Mouse (Mus musculus) E14TG2a.4 (cell line): ENCODE measurements around the gene Hspb11.
A peak's percentile ranks its signal among the peaks of the same experiment; 100 is the strongest.

Experiments
- H3K27me3 ChIP-seq: 2 replicates; pipeline ENCODE4 v1.6.1; 2014; ENCODE audit warnings: low read length, control low read depth; ENCODE audit not compliant: insufficient read depth
- H3K36me3 ChIP-seq: 2 replicates; pipeline ENCODE4 v1.6.1; 2014; ENCODE audit warnings: low read length, control low read depth; ENCODE audit not compliant: insufficient read depth
- H3K4me1 ChIP-seq: replicated peaks from 2 replicates; pipeline ENCODE4 v1.6.1; 2014; ENCODE audit warnings: low read depth, low read length, control low read depth
- H3K4me3 ChIP-seq: replicated peaks from 2 replicates; pipeline ENCODE4 v1.5.1; 2014; ENCODE audit warnings: mild to moderate bottlenecking, low read length
- H3K9me3 ChIP-seq: 2 replicates; pipeline ENCODE4 v1.6.1; 2014; ENCODE audit warnings: low read length, control low read depth
- CTCF ChIP-seq: conservative IDR thresholded peaks from 2 replicates; pipeline ENCODE4 v1.5.1; 2014; ENCODE audit warnings: low read length
- NANOG ChIP-seq: IDR thresholded peaks from 2 replicates; pipeline ENCODE4 v1.6.1; 2014; ENCODE audit warnings: borderline replicate concordance, low read length, mixed read lengths
- POU5F1 ChIP-seq: IDR thresholded peaks from 2 replicates; pipeline ENCODE4 v1.6.1; 2014; ENCODE audit warnings: low read length, borderline replicate concordance

The Hspb11 gene

GRCm38 (mm10) chr4:107274511-107274910, 21.1 kb downstream of the Hspb11 start:
- H3K27me3 ChIP-seq, result no peaks in the 10 kb centered on the region
- H3K4me3 ChIP-seq, result no peak overlapping the region
- peaks cover 7% of the 10 kb centered on the region for H3K4me1 ChIP-seq
- H3K9me3 ChIP-seq, result no peaks in the 10 kb centered on the region
- no peaks in the 10 kb centered on the region for H3K36me3 ChIP-seq
- no peak for TF ChIP-seq CTCF
- TF ChIP-seq POU5F1, result no peak
- TF ChIP-seq NANOG, result no peak

GRCm38 (mm10) chr4:107278188-107278707, 24.9 kb downstream of the Hspb11 start:
- peaks cover 22% of the 10 kb centered on the region for H3K4me1 ChIP-seq
- H3K27me3 ChIP-seq, result no peaks in the 10 kb centered on the region
- no peaks in the 10 kb centered on the region for H3K36me3 ChIP-seq
- H3K4me3 ChIP-seq, result no peak overlapping the region
- TF ChIP-seq CTCF (no peak), NANOG (no peak), POU5F1 (no peak)
- no peaks in the 10 kb centered on the region for H3K9me3 ChIP-seq

- peaks cover 22% of the 10 kb centered on the region for H3K4me1 ChIP-seq
- no peaks in the 10 kb centered on the region for H3K9me3 ChIP-seq
- peak overlapping the region; percentile 33 for H3K4me3 ChIP-seq
- no peaks in the 10 kb centered on the region for H3K36me3 ChIP-seq
- H3K27me3 ChIP-seq, result 0 out of 2 replicates have a peak, but pooled peaks cover 4% of the 10 kb centered on the region
- TF ChIP-seq NANOG (no peak), CTCF (no peak), POU5F1 (no peak)
Measured at GRCm38 (mm10) chr4:107280843-107281475, 27.6 kb downstream of the Hspb11 start.

- Histone ChIP-seq H3K9me3 (no peaks in the 10 kb centered on the region), H3K4me1 (peaks cover 7% of the 10 kb centered on the region), H3K4me3 (no peak overlapping the region), H3K27me3 (0 out of 2 replicates have a peak, but pooled peaks cover 4% of the 10 kb centered on the region), H3K36me3 (no peaks in the 10 kb centered on the region)
- no peak for TF ChIP-seq POU5F1
- no peak for TF ChIP-seq CTCF
- no peak for TF ChIP-seq NANOG
Measured at GRCm38 (mm10) chr4:107285446-107286200, 32.2 kb downstream of the Hspb11 start.

- Histone ChIP-seq H3K4me3 (no peak overlapping the region), H3K9me3 (no peaks in the 10 kb centered on the region), H3K27me3 (0 out of 2 replicates have a peak, but pooled peaks cover 4% of the 10 kb centered on the region), H3K36me3 (no peaks in the 10 kb centered on the region), H3K4me1 (no peaks in the 10 kb centered on the region)
- TF ChIP-seq CTCF (no peak), NANOG (no peak), POU5F1 (no peak)
Measured at GRCm38 (mm10) chr4:107286386-107286785, 33.0 kb downstream of the Hspb11 start.

- TF ChIP-seq CTCF, result no peak
- no peak for TF ChIP-seq NANOG
- TF ChIP-seq POU5F1, result no peak
- no peaks in the 10 kb centered on the region for H3K36me3 ChIP-seq
Measured at GRCm38 (mm10) chr4:107287517-107287916, 34.1 kb downstream of the Hspb11 start.

GRCm38 (mm10) chr4:107291611-107292272, 38.3 kb downstream of the Hspb11 start:
- TF ChIP-seq POU5F1 (no peak), NANOG (no peak), CTCF (no peak)
- no peak overlapping the region for H3K4me3 ChIP-seq
- H3K36me3 ChIP-seq, result no peaks in the 10 kb centered on the region
- H3K9me3 ChIP-seq, result no peaks in the 10 kb centered on the region
- H3K4me1 ChIP-seq, result no peaks in the 10 kb centered on the region; the same call in 1 of the 2 replicates
- peaks cover 15% of the 10 kb centered on the region for H3K27me3 ChIP-seq

More at GRCm38 (mm10) chr4:107287517-107287916, 34.1 kb downstream of the Hspb11 start:
- no peaks in the 10 kb centered on the region for H3K4me1 ChIP-seq
- H3K4me3 ChIP-seq, result no peak overlapping the region
- no peaks in the 10 kb centered on the region for H3K9me3 ChIP-seq
- H3K27me3 ChIP-seq, result 0 out of 2 replicates have a peak, but pooled peaks cover 4% of the 10 kb centered on the region

- H3K27me3 ChIP-seq, result peaks cover 15% of the 10 kb centered on the region
- no peaks in the 10 kb centered on the region for H3K36me3 ChIP-seq
- TF ChIP-seq NANOG, result no peak
- no peak for TF ChIP-seq POU5F1
- TF ChIP-seq CTCF, result no peak
- no peak overlapping the region for H3K4me3 ChIP-seq
- H3K9me3 ChIP-seq, result no peaks in the 10 kb centered on the region
- H3K4me1 ChIP-seq, result no peaks in the 10 kb centered on the region; the same call in 1 of the 2 replicates
Measured at GRCm38 (mm10) chr4:107292273-107292662, 38.9 kb downstream of the Hspb11 start.
